Mouse (Mus musculus): ENCODE measurements at regions not wholly inside any gene's neighbourhood (a gene's known extent, or its start where the extent isn't known, plus 50 kb on each side); places are given as distances from the start of the nearest gene placed in this dataset.
"Not testable (repeated sequence)": the region's sequence is repeated elsewhere in the genome, so short reads cannot be mapped to it uniquely, and the experiment has no call there.

GRCm38 (mm10) chr13:7007091-7007490 is 358.5 kb upstream of the Pfkp start:
- no peak for DNase-seq (ENCODE audit: extremely low read depth, low read depth)

GRCm38 (mm10) chr13:6998508-6999278 is 350.1 kb upstream of the Pfkp start:
- not testable (repeated sequence) for DNase-seq (ENCODE audit: extremely low read depth, low read depth)

DNA sequence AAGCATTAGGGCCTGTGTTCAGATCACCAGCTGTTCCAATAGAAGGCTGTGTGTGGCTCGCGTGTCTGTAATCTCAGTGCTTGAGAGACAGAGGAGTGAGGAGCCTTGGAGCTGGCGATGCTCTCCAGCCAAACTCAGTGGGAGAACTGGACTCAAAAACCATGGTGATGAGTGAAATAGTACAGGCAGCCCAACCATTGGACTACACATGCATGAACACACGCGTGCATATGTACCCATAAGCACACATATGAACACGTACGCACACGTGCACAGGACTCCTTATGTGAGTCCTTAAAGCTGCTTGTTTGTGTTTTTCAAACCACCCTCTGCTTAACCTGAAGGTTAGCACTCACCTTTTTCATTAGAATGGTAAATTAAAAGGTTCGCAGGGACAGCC is 349.5 kb upstream of the Pfkp start:
- DNase-seq (ENCODE audit: extremely low read depth, low read depth): no peak

GRCm38 (mm10) chr13:6992323-6992994 is 343.9 kb upstream of the Pfkp start:
- no peak for DNase-seq (ENCODE audit: extremely low read depth, low read depth)

GRCm38 (mm10) chr13:6991714-6992113 is 343.1 kb upstream of the Pfkp start:
- no peak for DNase-seq (ENCODE audit: extremely low read depth, low read depth)

GRCm38 (mm10) chr13:6985012-6985996 is 336.7 kb upstream of the Pfkp start:
- DNase-seq (ENCODE audit: extremely low read depth, low read depth): no peak

DNA sequence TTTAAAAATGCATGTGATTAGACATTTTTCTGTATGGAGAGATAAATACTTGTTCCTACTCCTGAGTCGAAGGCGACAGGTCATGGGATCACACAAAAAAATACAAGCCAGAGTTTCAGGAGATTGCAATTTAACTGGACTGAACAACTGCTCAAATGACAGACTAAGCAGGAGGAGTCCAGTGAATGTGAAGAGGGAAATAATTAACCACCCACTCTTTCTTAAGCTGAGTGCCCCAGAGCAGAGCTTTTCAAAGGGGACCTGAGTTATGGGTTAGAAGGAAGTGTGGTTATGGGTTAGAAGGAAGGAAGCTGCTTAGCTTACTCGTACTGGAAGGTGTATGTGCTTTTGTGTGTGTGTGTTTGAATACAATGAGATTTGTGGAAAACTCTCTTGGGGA is 307.1 kb upstream of the Pfkp start:
- DNase-seq (ENCODE audit: extremely low read depth, low read depth): no peak

- no peak for DNase-seq (ENCODE audit: extremely low read depth, low read depth)
Observed at GRCm38 (mm10) chr13:6924136-6924535, 275.6 kb upstream of the Pfkp start.

DNA sequence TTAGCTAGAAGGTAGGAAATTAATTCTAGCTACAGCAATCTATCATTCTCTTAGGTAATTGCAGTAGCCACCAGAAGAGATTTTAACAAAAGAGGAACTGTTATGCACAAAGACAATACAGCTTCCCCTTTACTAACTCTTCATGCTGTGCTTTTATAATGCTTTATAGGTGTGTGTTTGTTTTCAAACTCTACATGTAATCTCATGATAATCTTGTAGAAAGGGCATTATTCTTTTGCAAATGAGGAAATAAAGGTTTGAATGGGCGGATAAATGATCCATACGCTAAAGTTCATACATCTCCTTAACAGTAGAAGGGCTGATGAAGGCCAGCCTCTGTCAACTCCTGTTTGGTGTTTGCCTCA is 273.8 kb upstream of the Pfkp start:
- DNase-seq (ENCODE audit: extremely low read depth, low read depth): no peak

GRCm38 (mm10) chr13:6921691-6922356 is 273.2 kb upstream of the Pfkp start:
- no peak for DNase-seq (ENCODE audit: extremely low read depth, low read depth)

DNA sequence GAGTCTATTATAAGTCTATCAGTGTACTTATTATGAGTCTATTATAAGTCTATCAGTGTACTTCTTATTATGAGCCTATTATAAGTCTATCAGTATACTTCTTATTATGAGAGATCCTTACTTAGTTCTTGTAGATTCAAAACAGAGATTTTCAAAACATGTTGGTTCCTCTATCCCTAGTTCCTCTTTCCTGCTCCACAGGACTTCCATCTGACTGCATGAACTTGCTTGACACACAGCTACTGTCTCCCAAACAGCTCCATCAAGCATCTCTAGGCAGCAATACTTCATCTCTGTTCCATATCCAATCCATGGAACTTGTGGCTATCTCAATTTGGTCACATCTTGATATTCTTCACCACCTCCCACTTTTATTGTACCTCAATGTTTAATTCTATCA is 257.4 kb upstream of the Pfkp start:
- no peak for DNase-seq (ENCODE audit: extremely low read depth, low read depth)

GRCm38 (mm10) chr13:6901682-6902081 is 253.1 kb upstream of the Pfkp start:
- DNase-seq (ENCODE audit: extremely low read depth, low read depth): no peak

DNA sequence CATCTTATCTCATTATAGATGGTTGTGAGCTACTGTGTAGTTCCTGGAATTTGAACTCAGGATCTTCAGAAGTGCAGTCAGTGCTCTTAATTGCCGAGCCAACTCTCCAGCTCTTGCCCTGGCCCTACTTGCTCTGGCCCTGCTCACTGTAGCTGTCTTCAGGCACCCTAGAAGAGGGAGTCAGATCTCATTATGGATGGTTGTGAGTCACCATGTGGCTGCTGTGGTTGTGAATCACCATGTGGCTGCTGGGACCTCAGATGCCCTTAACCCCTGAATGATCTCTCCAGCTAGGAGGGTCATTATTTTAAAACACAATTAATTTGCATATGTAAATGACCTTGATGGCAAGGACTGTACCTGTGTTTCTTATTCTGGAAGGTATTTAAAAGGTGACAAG is 249.1 kb upstream of the Pfkp start:
- DNase-seq (ENCODE audit: extremely low read depth, low read depth): no peak

- no peak for DNase-seq (ENCODE audit: extremely low read depth, low read depth)
Observed at GRCm38 (mm10) chr13:6891458-6892076, 243.0 kb upstream of the Pfkp start.

- peak; percentile 90 for DNase-seq (ENCODE audit: extremely low read depth, low read depth)
Observed at GRCm38 (mm10) chr13:6889446-6889845, 240.9 kb upstream of the Pfkp start.

DNA sequence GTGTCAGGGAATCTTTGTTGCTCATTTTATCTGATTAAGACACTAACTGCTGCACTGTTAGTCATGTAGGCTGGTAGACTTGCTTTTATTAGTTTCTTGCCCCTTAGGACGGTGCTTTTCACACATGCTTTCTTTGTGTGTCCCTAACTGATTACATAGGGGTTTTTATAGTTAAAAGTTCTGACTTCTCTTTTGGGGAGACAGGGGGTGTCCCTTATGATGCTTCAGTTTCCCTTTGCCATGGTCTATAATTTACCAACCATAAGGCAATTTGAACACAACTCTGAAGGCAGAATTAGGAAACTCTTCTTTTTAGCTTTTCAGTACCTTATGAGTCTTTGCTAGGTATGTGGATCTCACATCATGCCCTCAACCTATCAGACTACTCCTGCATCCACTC is 239.8 kb upstream of the Pfkp start:
- DNase-seq (ENCODE audit: extremely low read depth, low read depth): no peak

- DNase-seq (ENCODE audit: extremely low read depth, low read depth): no peak
Observed at GRCm38 (mm10) chr13:6877018-6877901, 228.7 kb upstream of the Pfkp start.

- DNase-seq (ENCODE audit: extremely low read depth, low read depth): no peak
Observed at GRCm38 (mm10) chr13:6862186-6862585, 213.6 kb upstream of the Pfkp start.

DNA sequence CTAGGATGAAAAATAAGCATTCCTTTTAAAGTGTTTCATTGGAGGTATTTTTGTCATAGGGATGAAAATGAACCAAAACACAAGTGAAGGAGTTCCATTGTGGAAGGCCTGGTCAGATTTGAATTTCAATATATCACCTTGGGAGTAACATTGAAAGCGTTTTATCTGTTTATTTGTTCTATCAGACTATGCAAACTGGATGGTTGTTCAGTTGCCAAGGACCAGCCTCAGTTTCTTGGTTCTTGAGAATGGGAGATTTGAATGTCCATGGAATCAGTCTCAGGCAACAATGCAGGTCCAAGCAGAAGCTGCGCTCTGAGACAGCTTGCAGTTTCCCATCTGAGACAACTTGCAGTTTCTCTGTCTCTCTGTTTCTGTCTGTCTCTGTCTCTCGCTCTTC is 211.0 kb upstream of the Pfkp start:
- DNase-seq (ENCODE audit: extremely low read depth, low read depth): no peak
